Mouse (Mus musculus): Measurements from ENCODE around the gene Adamts7. TPM values are rescaled to one million over a fixed set of nuclear protein-coding genes. Genes with fewer than 3 reads are reported as not detected.

Adamts7 gene
- polyA plus RNA-seq, 1 experiment from 2014 or later: 8.0 TPM

- H3K4me2 ChIP-seq: no peak overlapping the region
- H3K4me3 ChIP-seq (replicated peaks): no peak overlapping the region
- ATAC-seq (ENCODE audit: low FRiP score): no peak
- 91% methylated on average over 18 of the region's 18 CpGs for WGBS
- H3K9me3 ChIP-seq (replicated peaks): no peaks in the 10 kb centered on the region
- peaks cover 5% of the 10 kb centered on the region; the same call in 1 of the 2 replicates for H3K4me1 ChIP-seq
- no peak overlapping the region for H3K27ac ChIP-seq (replicated peaks)
- no peak overlapping the region for H3K9ac ChIP-seq (replicated peaks)
- no peaks in the 10 kb centered on the region for H3K27me3 ChIP-seq (replicated peaks)
- H3K36me3 ChIP-seq: peaks cover 30% of the 10 kb centered on the region
Observed at GRCm38 (mm10) chr9:90182636-90183421, 20.0 kb downstream of the Adamts7 start.

- 77% methylated on average over 3 of the region's 3 CpGs for WGBS
- no peak overlapping the region for H3K27ac ChIP-seq (replicated peaks)
- no peaks in the 10 kb centered on the region for H3K27me3 ChIP-seq (replicated peaks)
- peaks cover 28% of the 10 kb centered on the region; the same call in 1 of the 2 replicates for H3K36me3 ChIP-seq
- no peak for ATAC-seq (ENCODE audit: low FRiP score)
- H3K9ac ChIP-seq (replicated peaks): no peak overlapping the region
- peaks cover 5% of the 10 kb centered on the region; the same call in 1 of the 2 replicates for H3K4me1 ChIP-seq
- H3K4me3 ChIP-seq (replicated peaks): no peak overlapping the region
- no peak overlapping the region for H3K4me2 ChIP-seq
- H3K9me3 ChIP-seq (replicated peaks): no peaks in the 10 kb centered on the region
Observed at GRCm38 (mm10) chr9:90183550-90183949, 20.7 kb downstream of the Adamts7 start.

- no peak overlapping the region for H3K4me3 ChIP-seq (replicated peaks)
- 59% methylated on average over 8 of the region's 8 CpGs for WGBS
- H3K9ac ChIP-seq (replicated peaks): no peak overlapping the region
- peaks cover 29% of the 10 kb centered on the region for H3K36me3 ChIP-seq
- H3K4me2 ChIP-seq: no peak overlapping the region
- H3K27me3 ChIP-seq (replicated peaks): no peaks in the 10 kb centered on the region
- no peak overlapping the region for H3K27ac ChIP-seq (replicated peaks)
- H3K4me1 ChIP-seq: peaks cover 5% of the 10 kb centered on the region; the same call in 1 of the 2 replicates
- no peak for ATAC-seq (ENCODE audit: low FRiP score)
- no peaks in the 10 kb centered on the region for H3K9me3 ChIP-seq (replicated peaks)
Observed at GRCm38 (mm10) chr9:90184116-90184515, 21.2 kb downstream of the Adamts7 start.

GRCm38 (mm10) chr9:90185356-90185910, 22.6 kb downstream of the Adamts7 start:
- Histone ChIP-seq H3K27me3 (replicated peaks) (no peaks in the 10 kb centered on the region), H3K4me1 (peaks cover 5% of the 10 kb centered on the region; the same call in 1 of the 2 replicates), H3K4me2 (no peak overlapping the region), H3K4me3 (replicated peaks) (no peak overlapping the region), H3K9ac (replicated peaks) (no peak overlapping the region), H3K36me3 (peaks cover 31% of the 10 kb centered on the region), H3K9me3 (replicated peaks) (no peaks in the 10 kb centered on the region), H3K27ac (replicated peaks) (no peak overlapping the region)
- 88% methylated on average over 8 of the region's 8 CpGs for WGBS
- ATAC-seq (ENCODE audit: low FRiP score): no peak

GRCm38 (mm10) chr9:90188893-90189292, 26.0 kb downstream of the Adamts7 start:
- 95% methylated on average over 4 of the region's 4 CpGs for WGBS
- Histone ChIP-seq H3K27me3 (replicated peaks) (no peaks in the 10 kb centered on the region), H3K4me2 (no peak overlapping the region), H3K9me3 (replicated peaks) (no peaks in the 10 kb centered on the region), H3K4me1 (peaks cover 5% of the 10 kb centered on the region; the same call in 1 of the 2 replicates), H3K9ac (replicated peaks) (no peak overlapping the region), H3K27ac (replicated peaks) (no peak overlapping the region), H3K36me3 (peaks cover 43% of the 10 kb centered on the region), H3K4me3 (replicated peaks) (no peak overlapping the region)
- no peak for ATAC-seq (ENCODE audit: low FRiP score)

GRCm38 (mm10) chr9:90189391-90189790, 26.5 kb downstream of the Adamts7 start:
- WGBS: 77% methylated on average over 5 of the region's 5 CpGs
- ATAC-seq (ENCODE audit: low FRiP score): no peak
- H3K4me1 ChIP-seq: peaks cover under 1% of the 10 kb centered on the region; the same call in 1 of the 2 replicates

GRCm38 (mm10) chr9:90195000-90195399, 32.1 kb downstream of the Adamts7 start:
- Histone ChIP-seq H3K9ac (replicated peaks) (no peak overlapping the region), H3K9me3 (replicated peaks) (no peaks in the 10 kb centered on the region), H3K4me1 (no peaks in the 10 kb centered on the region), H3K27me3 (replicated peaks) (no peaks in the 10 kb centered on the region), H3K27ac (replicated peaks) (no peak overlapping the region), H3K36me3 (peaks cover 47% of the 10 kb centered on the region), H3K4me2 (no peak overlapping the region), H3K4me3 (replicated peaks) (no peak overlapping the region)
- WGBS: 84% methylated on average over 10 of the region's 10 CpGs
- no peak for ATAC-seq (ENCODE audit: low FRiP score)

More at GRCm38 (mm10) chr9:90189391-90189790, 26.5 kb downstream of the Adamts7 start:
- Histone ChIP-seq H3K9ac (replicated peaks) (no peak overlapping the region), H3K4me2 (no peak overlapping the region), H3K9me3 (replicated peaks) (no peaks in the 10 kb centered on the region), H3K36me3 (peaks cover 44% of the 10 kb centered on the region), H3K4me3 (replicated peaks) (no peak overlapping the region), H3K27me3 (replicated peaks) (no peaks in the 10 kb centered on the region), H3K27ac (replicated peaks) (no peak overlapping the region)

- peaks cover 54% of the 10 kb centered on the region for H3K36me3 ChIP-seq
Observed at GRCm38 (mm10) chr9:90196262-90196661, 33.4 kb downstream of the Adamts7 start.

GRCm38 (mm10) chr9:90197116-90197665, 34.3 kb downstream of the Adamts7 start:
- no peak overlapping the region for H3K4me2 ChIP-seq
- 82% methylated on average over 7 of the region's 7 CpGs for WGBS
- no peak for ATAC-seq (ENCODE audit: low FRiP score)

More at GRCm38 (mm10) chr9:90196262-90196661, 33.4 kb downstream of the Adamts7 start:
- no peaks in the 10 kb centered on the region for H3K27me3 ChIP-seq (replicated peaks)
- no peak overlapping the region for H3K9ac ChIP-seq (replicated peaks)
- no peaks in the 10 kb centered on the region for H3K9me3 ChIP-seq (replicated peaks)
- H3K4me3 ChIP-seq (replicated peaks): no peak overlapping the region
- H3K4me2 ChIP-seq: no peak overlapping the region
- no peak overlapping the region for H3K27ac ChIP-seq (replicated peaks)
- H3K4me1 ChIP-seq: no peaks in the 10 kb centered on the region
- no peak for ATAC-seq (ENCODE audit: low FRiP score)
- WGBS: 90% methylated on average over 7 of the region's 7 CpGs

GRCm38 (mm10) chr9:90197866-90198383, 35.1 kb downstream of the Adamts7 start:
- H3K4me2 ChIP-seq: no peak overlapping the region
- H3K4me3 ChIP-seq (replicated peaks): no peak overlapping the region
- H3K27me3 ChIP-seq (replicated peaks): no peaks in the 10 kb centered on the region
- WGBS: 82% methylated on average over 7 of the region's 7 CpGs
- no peak overlapping the region for H3K27ac ChIP-seq (replicated peaks)
- no peak for ATAC-seq (ENCODE audit: low FRiP score)
- H3K9ac ChIP-seq (replicated peaks): no peak overlapping the region
- H3K4me1 ChIP-seq: no peaks in the 10 kb centered on the region
- peaks cover 49% of the 10 kb centered on the region; the same call in 1 of the 2 replicates for H3K36me3 ChIP-seq
- H3K9me3 ChIP-seq (replicated peaks): no peaks in the 10 kb centered on the region

More at GRCm38 (mm10) chr9:90197116-90197665, 34.3 kb downstream of the Adamts7 start:
- H3K4me3 ChIP-seq (replicated peaks): no peak overlapping the region
- H3K36me3 ChIP-seq: peaks cover 49% of the 10 kb centered on the region; the same call in 1 of the 2 replicates
- no peaks in the 10 kb centered on the region for H3K4me1 ChIP-seq
- no peak overlapping the region for H3K27ac ChIP-seq (replicated peaks)
- H3K9me3 ChIP-seq (replicated peaks): no peaks in the 10 kb centered on the region
- no peaks in the 10 kb centered on the region for H3K27me3 ChIP-seq (replicated peaks)
- no peak overlapping the region for H3K9ac ChIP-seq (replicated peaks)

- WGBS: 65% methylated on average over 10 of the region's 10 CpGs
- H3K9me3 ChIP-seq (replicated peaks): no peaks in the 10 kb centered on the region
- H3K9ac ChIP-seq (replicated peaks): no peak overlapping the region
- H3K27me3 ChIP-seq (replicated peaks): no peaks in the 10 kb centered on the region
- no peak overlapping the region for H3K27ac ChIP-seq (replicated peaks)
- H3K4me3 ChIP-seq (replicated peaks): no peak overlapping the region
- no peaks in the 10 kb centered on the region for H3K4me1 ChIP-seq
- ATAC-seq (ENCODE audit: low FRiP score): no peak
- no peak overlapping the region for H3K4me2 ChIP-seq
- H3K36me3 ChIP-seq: peaks cover 46% of the 10 kb centered on the region; the same call in 1 of the 2 replicates
Observed at GRCm38 (mm10) chr9:90198531-90199449, 35.9 kb downstream of the Adamts7 start.

All from neural tube, embryonic 15.5 days (tissue).